Mouse (Mus musculus): Measurements from ENCODE around the gene Slc25a21. TPM values are rescaled to one million over a fixed set of nuclear protein-coding genes. Genes with fewer than 3 reads are reported as not detected.

The Slc25a21 gene
- total and polyA plus RNA-seq, 2 experiments from 2014 or later: 0.19 to 0.29 TPM

DNA sequence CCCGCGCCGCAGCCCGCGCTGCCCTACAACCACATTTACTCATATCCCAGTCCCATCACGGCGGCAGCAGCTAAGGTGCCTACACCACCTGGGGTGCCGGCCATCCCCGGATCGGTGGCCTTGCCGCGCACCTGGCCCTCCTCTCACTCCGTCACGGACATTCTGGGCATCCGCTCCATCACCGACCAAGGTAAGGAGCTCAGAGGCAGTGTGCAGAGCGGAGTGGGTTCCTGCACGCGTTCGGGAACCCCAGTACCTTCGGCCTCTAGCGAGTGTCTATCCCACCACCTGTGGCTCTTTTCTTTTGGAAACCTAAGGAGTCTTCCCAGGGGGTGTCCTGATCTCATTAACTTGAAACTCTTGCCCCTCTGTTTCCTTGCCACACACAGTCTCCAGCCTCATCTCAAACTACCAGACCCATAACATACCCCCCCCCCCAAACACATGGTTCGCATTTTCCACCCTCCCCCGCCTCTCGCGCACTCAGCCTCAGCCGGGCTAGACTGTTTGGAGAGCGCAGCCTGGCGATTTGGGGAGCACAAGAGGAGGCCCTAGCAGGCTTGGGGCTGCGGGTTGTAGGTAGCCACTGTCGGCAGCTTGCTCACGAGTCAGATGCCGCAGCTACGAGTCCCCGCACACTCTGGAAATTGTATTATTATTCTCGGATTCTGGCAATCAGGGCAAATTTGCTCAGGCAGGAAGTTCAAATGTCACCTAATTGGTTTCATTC, 500.1 kb downstream of the Slc25a21 start:
- Histone ChIP-seq H3K9ac (no peak overlapping the region), H3K9me3 (ENCODE audit: low read length) (no peaks in the 10 kb centered on the region), H3K36me3 (ENCODE audit: insufficient read depth) (no peaks in the 10 kb centered on the region; the same call in 1 of the 2 replicates), H3K4me1 (ENCODE audit: insufficient read depth) (peaks cover 7% of the 10 kb centered on the region; the same call in 1 of the 2 replicates), H3K4me3 (ENCODE audit: low read depth, low read length) (no peak overlapping the region), H3K4me2 (ENCODE audit: low read depth) (no peak overlapping the region), H3K27me3 (ENCODE audit: insufficient read depth, low read length) (peaks cover 90% of the 10 kb centered on the region), H3K27ac (ENCODE audit: low read depth, low read length) (no peak overlapping the region)
- no peak for ATAC-seq
- DNase-seq: no peak
- TF ChIP-seq CTCF (IDR thresholded peaks at IDR 0.05; ENCODE audit: low read depth): no peak
- under 1% methylated on average over 36 of the region's 36 CpGs for WGBS

DNA sequence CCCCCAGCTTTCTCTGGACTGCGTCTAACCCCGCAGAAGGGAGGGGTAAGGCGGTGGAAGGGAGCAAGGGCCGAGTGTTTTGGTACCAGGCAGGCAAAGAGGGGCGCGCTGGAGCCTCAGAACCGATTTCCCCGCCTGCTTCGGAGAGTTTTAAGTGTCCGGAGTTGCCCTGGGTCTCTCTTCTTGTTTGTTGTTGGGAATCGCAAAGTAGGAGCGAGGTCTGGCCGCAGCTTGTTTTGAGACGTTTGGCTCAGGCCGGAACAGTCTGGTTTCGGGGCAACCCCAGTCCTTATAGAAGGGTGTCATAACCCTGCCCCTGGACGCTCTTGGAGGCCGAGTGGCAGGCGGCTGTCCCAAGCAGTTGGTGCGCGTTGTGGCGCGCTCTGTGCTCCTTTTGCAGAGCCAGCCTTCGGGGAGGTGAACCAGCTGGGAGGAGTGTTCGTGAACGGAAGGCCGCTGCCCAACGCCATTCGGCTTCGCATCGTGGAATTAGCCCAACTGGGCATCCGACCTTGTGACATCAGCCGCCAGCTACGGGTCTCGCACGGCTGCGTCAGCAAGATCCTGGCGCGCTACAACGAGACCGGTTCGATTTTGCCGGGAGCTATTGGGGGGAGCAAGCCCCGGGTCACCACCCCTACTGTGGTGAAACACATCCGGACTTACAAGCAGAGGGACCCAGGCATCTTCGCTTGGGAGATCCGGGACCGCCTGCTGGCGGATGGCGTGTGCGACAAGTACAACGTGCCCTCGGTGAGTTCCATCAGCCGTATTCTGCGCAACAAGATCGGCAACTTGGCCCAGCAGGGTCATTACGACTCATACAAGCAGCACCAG, 500.9 kb downstream of the Slc25a21 start:
- under 1% methylated on average over 57 of the region's 57 CpGs for WGBS
- Histone ChIP-seq H3K36me3 (ENCODE audit: insufficient read depth) (no peaks in the 10 kb centered on the region; the same call in 1 of the 2 replicates), H3K9me3 (ENCODE audit: low read length) (no peaks in the 10 kb centered on the region), H3K27me3 (ENCODE audit: insufficient read depth, low read length) (peaks cover 95% of the 10 kb centered on the region), H3K9ac (no peak overlapping the region), H3K4me3 (ENCODE audit: low read depth, low read length) (no peak overlapping the region), H3K4me2 (ENCODE audit: low read depth) (no peak overlapping the region), H3K4me1 (ENCODE audit: insufficient read depth) (peaks cover 7% of the 10 kb centered on the region; the same call in 1 of the 2 replicates), H3K27ac (ENCODE audit: low read depth, low read length) (no peak overlapping the region)
- TF ChIP-seq CTCF (IDR thresholded peaks at IDR 0.05; ENCODE audit: low read depth): no peak
- DNase-seq (no peak), ATAC-seq (no peak)

DNA sequence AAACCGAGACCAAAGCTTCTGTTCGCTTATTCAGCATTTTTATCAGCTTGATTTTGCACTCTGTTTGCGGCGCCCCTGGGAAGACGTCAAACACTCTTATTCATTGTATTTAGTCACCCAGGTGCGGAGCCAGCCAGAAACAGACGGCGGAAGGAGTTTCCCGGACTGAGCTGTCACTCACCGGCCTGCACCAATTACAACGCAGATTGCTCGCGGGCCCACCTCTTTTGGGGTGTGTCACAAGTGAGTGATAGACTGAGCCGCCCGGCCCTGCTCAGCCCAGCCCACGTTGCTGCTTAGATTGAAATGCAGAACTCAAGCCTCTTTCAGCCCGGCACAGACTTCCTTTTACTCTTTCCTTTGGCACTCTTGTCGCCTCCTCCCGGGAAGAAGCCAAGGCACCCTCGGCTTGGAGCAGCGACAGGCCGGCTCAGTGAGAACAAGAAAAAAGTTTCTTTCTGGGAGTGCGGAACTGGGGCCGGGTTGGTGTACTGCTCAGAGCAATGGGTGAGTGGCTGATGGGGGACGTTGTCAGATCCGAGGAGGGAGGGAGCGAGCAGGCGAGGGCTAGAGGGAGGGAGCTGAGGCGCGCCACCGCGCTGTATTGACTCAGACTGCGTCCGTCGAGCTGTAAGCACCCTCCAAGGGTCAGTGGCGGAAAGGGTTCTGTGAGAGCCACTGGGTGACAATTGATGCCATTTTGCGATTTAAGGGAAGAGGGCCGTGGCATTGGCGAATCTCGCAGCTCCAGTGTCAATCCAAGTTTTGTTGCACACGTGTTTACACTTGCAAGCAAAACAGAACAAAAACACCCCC, 501.7 kb downstream of the Slc25a21 start:
- Histone ChIP-seq H3K36me3 (ENCODE audit: insufficient read depth) (no peaks in the 10 kb centered on the region; the same call in 1 of the 2 replicates), H3K9ac (no peak overlapping the region), H3K4me2 (ENCODE audit: low read depth) (peak overlapping the region; percentile 28; the same call in 1 of the 2 replicates), H3K27me3 (ENCODE audit: insufficient read depth, low read length) (peaks cover 94% of the 10 kb centered on the region), H3K9me3 (ENCODE audit: low read length) (no peaks in the 10 kb centered on the region), H3K27ac (ENCODE audit: low read depth, low read length) (no peak overlapping the region), H3K4me1 (ENCODE audit: insufficient read depth) (peaks cover 7% of the 10 kb centered on the region; the same call in 1 of the 2 replicates), H3K4me3 (ENCODE audit: low read depth, low read length) (peak overlapping the region; percentile 13)
- WGBS: under 1% methylated on average over 41 of the region's 41 CpGs
- TF ChIP-seq CTCF (IDR thresholded peaks at IDR 0.05; ENCODE audit: low read depth): no peak
- DNase-seq: peak; percentile 62
- peak; percentile 92 for ATAC-seq

DNA sequence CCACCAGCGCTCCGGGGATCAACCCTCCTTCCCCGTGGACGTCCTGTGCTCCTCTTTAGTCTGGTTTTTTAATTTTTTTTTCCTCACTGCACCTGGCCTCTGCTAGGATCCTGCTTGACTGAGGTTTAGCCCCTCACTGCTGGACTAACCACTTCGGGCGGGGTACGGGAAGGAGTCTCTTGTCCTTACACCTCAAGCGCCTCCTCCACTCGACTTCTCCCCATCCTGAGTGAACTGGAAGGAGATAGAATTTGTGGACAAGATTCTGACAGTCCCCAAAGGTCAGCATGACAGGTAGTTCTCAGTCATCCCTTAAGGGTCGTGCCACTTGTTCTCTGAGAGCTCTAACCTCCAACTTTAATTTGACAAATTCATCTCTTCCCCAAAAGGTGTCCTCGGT, 502.3 kb downstream of the Slc25a21 start:
- no peak overlapping the region for H3K27ac ChIP-seq (ENCODE audit: low read depth, low read length)
- ATAC-seq (no peak), DNase-seq (no peak)
- peaks cover 7% of the 10 kb centered on the region; the same call in 1 of the 2 replicates for H3K4me1 ChIP-seq (ENCODE audit: insufficient read depth)
- peak overlapping the region; percentile 28; the same call in 1 of the 2 replicates for H3K4me2 ChIP-seq (ENCODE audit: low read depth)
- H3K9ac ChIP-seq: no peak overlapping the region
- H3K9me3 ChIP-seq (ENCODE audit: low read length): no peaks in the 10 kb centered on the region
- TF ChIP-seq CTCF (IDR thresholded peaks at IDR 0.05; ENCODE audit: low read depth): no peak
- peak overlapping the region; percentile 13; the same call in 1 of the 2 replicates for H3K4me3 ChIP-seq (ENCODE audit: low read depth, low read length)
- no peaks in the 10 kb centered on the region; the same call in 1 of the 2 replicates for H3K36me3 ChIP-seq (ENCODE audit: insufficient read depth)
- WGBS: 2% methylated on average over 11 of the region's 11 CpGs
- H3K27me3 ChIP-seq (ENCODE audit: insufficient read depth, low read length): peaks cover 94% of the 10 kb centered on the region

DNA sequence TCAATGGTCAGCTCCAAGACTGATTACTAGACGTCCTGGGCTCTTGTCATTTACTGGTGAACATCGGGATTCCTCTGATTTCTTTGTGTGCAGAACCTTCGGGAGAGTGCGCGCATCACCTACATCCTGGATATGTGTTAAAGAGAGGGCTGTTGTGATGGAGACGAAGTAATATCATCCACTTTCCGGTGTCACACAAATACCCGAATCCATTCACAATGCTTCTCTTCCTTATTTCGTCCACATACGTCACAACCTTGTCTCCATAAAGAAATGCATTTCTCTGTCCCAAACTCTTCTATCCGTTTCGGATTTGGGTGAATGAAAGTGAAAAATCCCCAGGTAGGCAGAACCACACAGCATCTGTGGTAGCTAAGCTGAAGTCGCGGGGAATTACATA, 502.9 kb downstream of the Slc25a21 start:
- ATAC-seq: no peak
- WGBS: 2% methylated on average over 14 of the region's 14 CpGs
- H3K4me1 ChIP-seq (ENCODE audit: insufficient read depth): peaks cover 7% of the 10 kb centered on the region; the same call in 1 of the 2 replicates

DNA sequence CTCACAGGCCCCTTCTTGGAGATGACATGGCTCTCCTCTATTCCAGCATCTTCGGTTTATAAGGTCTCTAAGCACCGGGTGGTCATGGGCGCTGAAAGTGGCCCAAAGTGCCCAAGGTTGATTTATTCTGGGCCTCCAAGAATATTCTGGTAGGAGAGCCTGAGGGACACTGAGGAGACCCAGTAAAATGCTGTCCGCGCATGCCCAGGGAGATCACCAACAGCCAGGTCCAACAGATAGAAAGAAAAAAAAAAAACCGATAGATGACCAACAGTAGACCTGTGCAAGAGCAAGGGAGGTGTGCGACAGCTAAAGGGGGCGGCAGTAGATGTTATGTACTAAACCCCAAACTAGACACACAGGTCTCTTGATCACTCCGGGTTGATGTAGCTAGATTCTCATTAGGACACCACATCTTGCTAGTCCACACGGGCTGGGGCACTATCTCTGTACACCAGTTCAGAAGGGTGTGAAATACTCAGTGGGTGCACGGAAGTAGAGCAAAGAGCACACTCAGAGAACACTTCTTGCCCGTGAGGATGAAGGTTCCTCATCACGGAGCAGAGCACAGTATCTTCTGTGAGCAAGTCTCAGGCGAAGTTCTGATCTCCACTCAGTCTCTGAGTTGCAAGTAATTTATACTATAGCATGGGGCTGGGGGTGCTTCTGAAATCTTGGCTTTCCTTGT, 503.7 kb downstream of the Slc25a21 start:
- H3K4me2 ChIP-seq (ENCODE audit: low read depth): no peak overlapping the region
- DNase-seq (no peak), ATAC-seq (no peak)
- 4% methylated on average over 14 of the region's 14 CpGs for WGBS
- H3K9ac ChIP-seq: no peak overlapping the region
- H3K27me3 ChIP-seq (ENCODE audit: insufficient read depth, low read length): peaks cover 96% of the 10 kb centered on the region
- H3K9me3 ChIP-seq (ENCODE audit: low read length): no peaks in the 10 kb centered on the region
- no peak overlapping the region for H3K4me3 ChIP-seq (ENCODE audit: low read depth, low read length)
- peaks cover 7% of the 10 kb centered on the region; the same call in 1 of the 2 replicates for H3K4me1 ChIP-seq (ENCODE audit: insufficient read depth)
- H3K36me3 ChIP-seq (ENCODE audit: insufficient read depth): no peaks in the 10 kb centered on the region; the same call in 1 of the 2 replicates
- no peak for TF ChIP-seq CTCF (IDR thresholded peaks at IDR 0.05; ENCODE audit: low read depth)
- H3K27ac ChIP-seq (ENCODE audit: low read depth, low read length): no peak overlapping the region

More for the DNA sequence above, 502.9 kb downstream of the Slc25a21 start:
- Histone ChIP-seq H3K4me3 (ENCODE audit: low read depth, low read length) (no peak overlapping the region), H3K27ac (ENCODE audit: low read depth, low read length) (no peak overlapping the region), H3K9me3 (ENCODE audit: low read length) (no peaks in the 10 kb centered on the region), H3K9ac (no peak overlapping the region), H3K27me3 (ENCODE audit: insufficient read depth, low read length) (peaks cover 94% of the 10 kb centered on the region), H3K36me3 (ENCODE audit: insufficient read depth) (no peaks in the 10 kb centered on the region; the same call in 1 of the 2 replicates), H3K4me2 (ENCODE audit: low read depth) (no peak overlapping the region)
- no peak for DNase-seq
- no peak for TF ChIP-seq CTCF (IDR thresholded peaks at IDR 0.05; ENCODE audit: low read depth)

All from forebrain, postnatal 0 days (tissue).